Mouse (Mus musculus) megakaryocyte, embryonic 14.5 days (primary cell): ENCODE results near the gene Gpx1.

ENCODE experiments used
- FLI1 ChIP-seq: IDR thresholded peaks from 2 replicates; pipeline ENCODE4 v1.6.1; 2012; ENCODE audit warnings: low read length, inconsistent platforms, mixed read lengths
- GATA1 ChIP-seq: IDR thresholded peaks from 3 replicates; pipeline ENCODE4 v1.6.1; 2012; ENCODE audit warnings: mixed read lengths, low read length, inconsistent platforms, borderline replicate concordance

- TF ChIP-seq GATA1 (no peak), FLI1 (no peak)
Observed at GRCm38 (mm10) chr9:108307021-108307807, 31.5 kb upstream of the Gpx1 start.
